Mouse (Mus musculus) adrenal gland, adult (tissue): ENCODE measurements at regions not wholly inside any gene's neighbourhood (a gene's known extent, or its start where the extent isn't known, plus 50 kb on each side); places are given as distances from the start of the nearest gene placed in this dataset.

ENCODE experiments used
- DNase-seq, 2 experiments: peaks; one replicate each; pipeline ENCODE4 v3.0.0; 2022 to 2023; ENCODE audit warnings: low spot score in 1 of 2; ENCODE audit not compliant: inconsistent age in 2 of 2

DNA sequence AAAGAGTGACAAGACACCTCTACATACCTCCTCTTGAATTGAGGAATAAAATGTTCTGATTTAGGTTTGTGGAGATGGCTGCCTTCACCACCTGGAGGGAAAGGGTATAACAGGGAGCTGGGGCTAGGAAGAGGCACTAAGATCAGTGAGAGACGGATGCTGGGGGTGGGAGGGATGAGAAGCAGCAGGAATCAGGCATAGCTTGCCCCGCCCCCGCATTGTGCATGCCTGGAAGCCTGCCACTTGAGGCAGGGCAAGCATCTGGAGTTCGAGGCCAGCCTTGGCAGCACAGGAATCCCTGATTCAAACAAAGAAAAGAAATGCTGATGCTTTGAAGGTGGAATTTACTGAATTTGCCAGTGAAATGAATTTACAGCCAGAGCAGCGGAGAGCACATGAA, 63.6 kb upstream of the Syt13 start:
- no peak for DNase-seq

DNA sequence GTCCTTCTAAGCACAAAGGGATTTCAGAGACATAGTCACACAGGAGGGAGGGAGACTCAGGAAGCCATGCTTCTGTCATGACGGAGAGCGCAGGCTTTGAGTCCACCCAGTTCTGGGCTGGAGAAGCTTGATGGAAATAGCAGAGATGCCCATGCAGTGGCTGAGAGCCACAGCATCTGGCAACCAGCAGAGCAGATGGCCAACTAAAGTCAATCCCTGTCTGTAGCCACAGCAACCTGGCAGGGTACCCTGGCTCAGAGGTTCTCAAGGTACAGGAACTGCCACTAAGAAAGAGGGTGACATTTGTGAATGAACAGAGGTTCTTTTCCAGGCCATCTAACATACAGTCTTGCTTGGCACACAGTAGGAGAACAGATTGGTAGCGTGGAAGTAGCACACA, 61.7 kb upstream of the Syt13 start:
- DNase-seq: no peak

DNA sequence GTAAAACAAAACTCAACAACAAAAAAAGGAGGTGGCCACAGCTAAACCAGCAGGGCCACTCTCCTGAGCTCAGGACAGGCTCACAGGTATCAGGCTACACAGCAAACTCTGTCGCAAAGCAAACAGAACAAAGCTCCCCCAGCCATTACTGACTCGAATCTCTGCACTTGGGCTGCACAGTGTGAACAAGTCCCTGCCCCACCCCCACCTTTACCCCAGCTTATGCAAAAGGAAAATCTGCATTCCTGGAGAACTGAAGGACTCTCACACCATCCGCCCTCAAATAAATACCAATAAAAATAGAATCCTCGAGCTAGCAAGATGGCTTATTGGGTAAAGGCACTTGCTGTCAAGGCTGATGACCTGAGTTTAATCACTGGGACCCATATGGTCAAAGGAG, 60.6 kb upstream of the Syt13 start:
- DNase-seq: no peak

DNA sequence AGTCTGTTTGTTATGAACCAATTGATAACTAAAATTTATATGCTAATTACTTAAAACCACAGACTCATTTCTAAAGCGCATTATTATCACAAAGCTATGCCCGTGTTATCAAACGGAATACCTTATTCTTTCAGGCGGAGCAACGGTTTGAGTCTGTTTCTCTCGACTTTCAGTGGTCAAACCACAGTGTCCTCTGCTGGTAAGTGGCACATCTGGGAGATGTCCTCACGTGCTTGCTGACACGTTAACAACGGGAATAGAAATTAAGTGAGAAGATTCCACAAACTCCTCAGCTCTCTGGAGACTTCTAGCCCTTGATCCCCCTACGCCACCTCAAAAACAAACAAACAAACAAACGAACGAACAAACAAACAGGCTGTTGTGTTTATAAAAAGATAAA, 58.9 kb upstream of the Syt13 start:
- no peak for DNase-seq

DNA sequence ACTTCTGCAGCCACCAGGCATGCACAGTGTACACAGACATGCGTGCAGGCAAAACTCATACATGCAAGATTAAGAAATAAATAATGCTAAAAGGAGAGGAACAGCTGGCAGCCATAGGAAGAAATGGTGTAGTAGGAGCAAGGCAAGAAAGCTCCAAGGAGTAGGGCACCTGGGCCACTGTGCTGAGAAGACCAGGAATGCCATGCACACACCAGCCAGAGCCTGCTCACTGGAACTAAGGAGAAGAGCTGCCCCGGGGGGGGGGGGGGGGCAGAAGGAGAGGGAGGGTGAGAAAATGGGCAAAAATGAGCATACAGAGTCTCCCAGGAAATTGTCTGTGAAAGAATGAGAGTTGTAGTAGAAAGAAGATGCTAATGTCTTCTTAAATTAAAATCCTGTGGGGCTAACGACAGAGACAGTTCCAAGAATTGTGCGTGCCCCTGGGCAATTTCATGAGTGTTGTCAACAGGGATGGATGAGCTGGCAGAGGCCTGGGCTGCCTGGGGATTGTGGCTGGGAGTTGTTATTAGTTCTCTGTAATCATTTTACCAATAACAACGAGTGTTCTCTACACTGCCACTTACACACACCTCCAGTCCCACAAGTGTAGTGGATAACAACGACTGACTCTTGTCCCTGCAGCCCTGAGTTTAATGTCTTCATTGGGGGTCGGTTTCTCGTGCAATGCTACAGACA, 54.2 kb upstream of the Syt13 start:
- DNase-seq: no peak
